Mouse (Mus musculus): Measurements from ENCODE around the gene Pafah1b3. TPM values are rescaled to one million over a fixed set of nuclear protein-coding genes. Genes with fewer than 3 reads are reported as not detected.
"Not testable (repeated sequence)": the region's sequence is repeated elsewhere in the genome, so short reads cannot be mapped to it uniquely, and the experiment has no call there.

The Pafah1b3 gene
- polyA plus RNA-seq (2015; fragmentation: Nextera tagmentation; extraction: Ambion mirVana): 29.3 and 31.6 TPM in 2 replicates

- Histone ChIP-seq H3K4me1 (replicated peaks) (peaks cover 24% of the 10 kb centered on the region), H3K27ac (peak within 1 kb of the TSS; percentile 67)
- WGBS (ENCODE audit: insufficient replicate concordance): 1% methylated on average over 52 of the region's 52 CpGs
Observed at GRCm38 (mm10) chr7:25297454-25298325, at the start of gene Pafah1b3. Gene Pafah1b3, minus strand, starts transcription at chr7:25297986.

DNA sequence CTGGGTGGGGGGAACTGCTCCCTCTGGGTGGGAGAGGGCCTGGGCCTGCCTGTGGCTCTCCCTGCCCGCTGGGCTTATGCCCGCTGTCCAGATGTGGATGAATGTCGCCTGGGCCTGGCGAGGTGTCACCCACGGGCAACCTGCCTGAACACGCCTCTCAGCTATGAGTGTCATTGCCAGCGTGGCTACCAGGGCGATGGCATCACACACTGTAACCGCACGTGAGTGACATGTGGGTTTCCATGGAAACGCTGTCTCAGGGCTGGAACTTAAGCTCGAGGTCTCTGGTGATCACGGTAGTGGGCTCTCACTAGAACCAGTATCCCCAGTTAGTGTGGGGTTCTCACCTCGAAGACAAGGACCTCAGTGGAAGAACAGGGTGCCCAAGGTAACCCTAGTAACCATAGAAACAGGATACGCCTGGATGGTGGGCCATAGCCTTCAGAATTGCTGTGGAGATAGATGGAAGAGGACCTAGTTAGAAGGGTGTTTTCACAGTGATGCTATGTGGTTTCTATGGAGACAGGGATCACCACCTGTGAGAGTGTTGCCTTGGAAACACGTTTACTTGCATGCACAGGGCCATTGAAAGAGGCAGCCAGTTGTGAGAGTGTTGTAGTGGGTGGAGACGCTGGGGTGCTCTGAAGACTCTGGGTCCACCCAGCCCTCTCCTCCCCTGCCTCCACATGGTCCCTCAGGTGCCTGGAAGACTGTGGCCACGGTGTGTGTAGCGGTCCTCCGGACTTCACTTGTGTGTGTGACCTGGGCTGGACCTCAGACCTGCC lies 43.4 kb upstream of the Pafah1b3 start:
- Histone ChIP-seq H3K36me3 (no peaks in the 10 kb centered on the region), H3K4me1 (replicated peaks) (no peaks in the 10 kb centered on the region), H3K4me2 (no peak overlapping the region), H3K9me3 (replicated peaks) (no peaks in the 10 kb centered on the region), H3K27me3 (no peaks in the 10 kb centered on the region), H3K9ac (no peak overlapping the region), H3K27ac (no peak overlapping the region), H3K4me3 (replicated peaks) (no peak overlapping the region)
- ATAC-seq (ENCODE audit: low read depth) (no peak), DNase-seq (no peak)
- 73% methylated on average over 20 of the region's 20 CpGs for WGBS (ENCODE audit: insufficient replicate concordance)

More at GRCm38 (mm10) chr7:25297454-25298325, at the start of gene Pafah1b3:
- Histone ChIP-seq H3K27me3 (peaks cover 5% of the 10 kb centered on the region), H3K4me2 (peak within 1 kb of the TSS; percentile 98), H3K4me3 (replicated peaks) (peak within 1 kb of the TSS; percentile 73), H3K9me3 (replicated peaks) (no peaks in the 10 kb centered on the region), H3K9ac (peak within 1 kb of the TSS; percentile 77), H3K36me3 (peaks cover 23% of the 10 kb centered on the region)
- ATAC-seq (ENCODE audit: low read depth): peak; percentile 81
- peak; percentile 73 for DNase-seq

DNA sequence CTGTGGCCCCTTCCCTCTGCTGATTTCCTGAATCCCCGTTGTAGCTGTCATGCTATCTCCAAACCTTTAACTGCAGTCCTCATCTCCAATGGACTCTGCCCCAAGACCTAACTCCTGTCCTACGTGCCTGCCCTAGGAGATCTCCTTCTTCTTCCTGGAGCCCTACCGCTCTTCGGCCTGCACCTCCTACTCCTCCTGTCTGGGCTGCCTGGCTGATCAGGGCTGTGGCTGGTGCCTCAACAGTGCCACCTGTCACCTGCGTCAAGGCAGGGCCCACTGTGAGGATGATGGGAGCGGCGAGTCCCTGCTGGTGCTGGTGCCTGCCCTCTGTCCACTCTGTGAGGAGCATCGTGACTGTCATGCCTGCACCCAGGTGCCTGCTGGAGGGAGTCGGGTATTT lies 41.5 kb upstream of the Pafah1b3 start:
- WGBS (ENCODE audit: insufficient replicate concordance): 71% methylated on average over 9 of the region's 9 CpGs
- H3K36me3 ChIP-seq: no peaks in the 10 kb centered on the region
- H3K27me3 ChIP-seq: no peaks in the 10 kb centered on the region
- H3K9ac ChIP-seq: no peak overlapping the region
- ATAC-seq (ENCODE audit: low read depth) (no peak), DNase-seq (no peak)
- H3K27ac ChIP-seq: no peak overlapping the region
- no peak overlapping the region for H3K4me3 ChIP-seq (replicated peaks)
- H3K4me2 ChIP-seq: no peak overlapping the region
- H3K9me3 ChIP-seq (replicated peaks): no peaks in the 10 kb centered on the region
- H3K4me1 ChIP-seq (replicated peaks): no peaks in the 10 kb centered on the region

DNA sequence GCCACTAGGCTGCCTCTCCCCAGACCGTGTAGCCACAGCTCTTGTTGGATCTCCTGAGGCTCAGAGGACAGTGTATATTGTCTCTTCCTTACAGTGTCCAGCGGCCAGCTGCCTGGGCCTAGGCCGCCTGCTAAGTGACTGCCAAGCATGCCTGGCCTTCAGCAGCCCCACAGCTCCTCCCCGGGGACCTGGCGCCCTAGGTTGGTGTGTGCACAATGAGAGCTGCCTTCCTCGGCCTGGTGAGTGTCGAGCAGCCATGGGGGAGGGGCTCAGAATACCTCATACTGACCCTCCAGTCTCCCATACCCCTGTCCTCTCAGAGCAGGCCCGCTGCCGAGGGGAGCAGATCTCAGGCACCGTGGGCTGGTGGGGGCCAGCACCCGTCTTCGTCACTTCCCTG lies 36.7 kb upstream of the Pafah1b3 start:
- ATAC-seq (ENCODE audit: low read depth) (no peak; the same call in 1 of the 2 replicates), DNase-seq (no peak)
- WGBS (ENCODE audit: insufficient replicate concordance): 75% methylated on average over 12 of the region's 12 CpGs
- H3K27ac ChIP-seq: no peak overlapping the region
- H3K4me2 ChIP-seq: no peak overlapping the region
- no peaks in the 10 kb centered on the region for H3K4me1 ChIP-seq (replicated peaks)
- no peaks in the 10 kb centered on the region for H3K36me3 ChIP-seq
- H3K9ac ChIP-seq: no peak overlapping the region
- no peak overlapping the region for H3K4me3 ChIP-seq (replicated peaks)
- no peaks in the 10 kb centered on the region for H3K27me3 ChIP-seq
- no peaks in the 10 kb centered on the region for H3K9me3 ChIP-seq (replicated peaks)

GRCm38 (mm10) chr7:25333596-25334307 lies 36.0 kb upstream of the Pafah1b3 start:
- H3K27me3 ChIP-seq: no peaks in the 10 kb centered on the region
- ATAC-seq (ENCODE audit: low read depth) (0 out of 2 replicates have a peak, but pooled peaks have one; percentile 41), DNase-seq (peak; percentile 53)
- no peak overlapping the region for H3K4me3 ChIP-seq (replicated peaks)
- 40% methylated on average over 16 of the region's 16 CpGs for WGBS (ENCODE audit: insufficient replicate concordance)
- H3K36me3 ChIP-seq: no peaks in the 10 kb centered on the region
- no peaks in the 10 kb centered on the region for H3K9me3 ChIP-seq (replicated peaks)
- no peaks in the 10 kb centered on the region for H3K4me1 ChIP-seq (replicated peaks)
- no peak overlapping the region for H3K4me2 ChIP-seq
- H3K9ac ChIP-seq: no peak overlapping the region
- H3K27ac ChIP-seq: no peak overlapping the region

DNA sequence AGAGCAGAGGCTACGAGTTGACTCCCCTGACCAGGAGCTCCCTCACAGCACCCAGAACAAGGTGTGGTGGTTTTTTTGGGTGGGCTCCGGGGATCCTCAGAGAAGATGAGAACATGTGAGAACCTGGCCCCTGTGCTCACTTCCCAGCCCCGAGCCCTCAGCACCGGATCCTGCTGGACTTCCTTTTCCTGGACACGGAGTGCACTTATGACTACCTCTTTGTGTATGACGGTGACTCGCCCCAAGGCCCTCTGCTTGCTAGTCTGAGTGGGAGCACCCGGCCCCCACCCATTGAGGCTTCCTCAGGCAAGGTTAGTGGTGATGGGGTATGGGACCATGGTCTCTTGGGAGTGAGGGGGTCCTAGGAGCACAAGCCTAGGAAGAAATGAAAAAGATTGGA lies 28.4 kb upstream of the Pafah1b3 start:
- H3K9ac ChIP-seq: no peak overlapping the region
- H3K4me3 ChIP-seq (replicated peaks): no peak overlapping the region
- ATAC-seq (ENCODE audit: low read depth): no peak
- no peaks in the 10 kb centered on the region for H3K4me1 ChIP-seq (replicated peaks)
- H3K4me2 ChIP-seq: no peak overlapping the region
- no peak overlapping the region for H3K27ac ChIP-seq
- no peak for DNase-seq
- no peaks in the 10 kb centered on the region for H3K9me3 ChIP-seq (replicated peaks)
- 64% methylated on average over 8 of the region's 8 CpGs for WGBS (ENCODE audit: insufficient replicate concordance)
- no peaks in the 10 kb centered on the region for H3K36me3 ChIP-seq
- H3K27me3 ChIP-seq: no peaks in the 10 kb centered on the region

DNA sequence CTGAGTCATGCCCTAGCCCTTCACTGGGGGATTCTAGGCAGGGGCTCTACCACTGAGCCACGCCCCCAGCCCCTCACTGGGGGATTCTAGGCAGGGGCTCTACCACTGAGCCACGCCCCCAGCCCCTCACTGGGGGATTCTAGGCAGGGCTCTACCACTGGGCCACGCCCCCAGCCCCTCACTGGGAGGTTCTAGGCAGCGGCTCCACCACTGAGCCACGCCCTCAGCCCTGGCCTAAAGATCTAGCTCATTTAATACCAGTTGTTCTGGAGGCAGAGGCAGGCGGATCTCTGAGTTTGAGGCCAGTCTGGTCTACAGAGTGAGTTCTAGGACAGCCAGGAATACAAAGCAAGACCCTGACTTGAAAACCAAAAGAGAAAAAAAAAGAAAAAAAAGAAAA lies 27.6 kb upstream of the Pafah1b3 start:
- not testable (repeated sequence) for H3K9me3 ChIP-seq (replicated peaks); H3K4me1 ChIP-seq (replicated peaks); H3K27ac ChIP-seq; ATAC-seq (ENCODE audit: low read depth); H3K4me3 ChIP-seq (replicated peaks); H3K36me3 ChIP-seq; H3K27me3 ChIP-seq; H3K9ac ChIP-seq; H3K4me2 ChIP-seq; DNase-seq
- WGBS (ENCODE audit: insufficient replicate concordance): 64% methylated on average over 6 of the region's 6 CpGs

DNA sequence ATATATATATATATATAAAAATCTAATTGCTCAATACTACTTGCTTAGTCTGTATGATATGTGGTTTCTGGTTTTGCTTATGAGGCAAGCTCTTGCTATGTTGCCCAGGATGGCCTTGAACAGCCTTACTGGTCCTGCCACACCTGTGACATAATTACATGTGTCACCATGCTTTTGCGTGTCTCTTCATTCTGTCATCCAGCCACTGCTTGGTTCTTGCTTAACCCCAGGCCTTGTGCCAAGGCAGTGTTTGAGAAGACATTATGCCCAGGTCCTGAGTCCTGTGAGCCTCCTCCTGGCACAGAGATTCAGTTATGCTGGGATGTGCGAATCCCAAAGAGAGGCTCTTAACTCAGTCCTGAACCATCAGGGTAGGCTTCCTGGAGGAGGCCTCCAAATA lies 25.4 kb upstream of the Pafah1b3 start:
- Histone ChIP-seq H3K27ac (no peak overlapping the region), H3K4me3 (replicated peaks) (no peak overlapping the region), H3K36me3 (no peaks in the 10 kb centered on the region), H3K9ac (no peak overlapping the region), H3K27me3 (no peaks in the 10 kb centered on the region), H3K4me1 (replicated peaks) (0 out of 2 replicates have a peak, but pooled peaks cover 3% of the 10 kb centered on the region), H3K4me2 (no peak overlapping the region), H3K9me3 (replicated peaks) (no peaks in the 10 kb centered on the region)
- ATAC-seq (ENCODE audit: low read depth) (no peak), DNase-seq (no peak)
- 74% methylated on average over 2 of the region's 2 CpGs for WGBS (ENCODE audit: insufficient replicate concordance)

DNA sequence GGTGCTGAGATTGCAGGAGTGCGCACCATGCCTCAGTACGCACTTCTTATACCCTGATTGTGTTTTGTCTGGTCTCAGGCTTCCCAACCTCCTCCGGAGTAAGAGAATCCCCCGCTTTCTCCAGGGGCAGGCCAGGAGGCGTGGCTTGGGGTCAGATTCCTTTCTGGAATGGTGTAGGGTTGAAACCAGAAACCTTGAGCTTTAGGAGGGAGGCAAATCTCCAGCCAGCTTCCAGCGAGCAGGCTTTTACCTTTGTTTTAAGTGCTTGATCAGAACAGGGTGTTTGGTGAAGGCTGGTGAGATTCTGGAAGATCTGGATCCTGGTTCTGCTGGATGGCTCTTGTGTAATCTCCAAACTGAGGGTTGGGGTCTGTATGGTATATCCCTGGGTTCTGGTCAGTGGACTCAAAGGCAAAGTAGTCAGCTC lies 24.3 kb upstream of the Pafah1b3 start:
- 48% methylated on average over 6 of the region's 6 CpGs for WGBS (ENCODE audit: insufficient replicate concordance)
- Histone ChIP-seq H3K4me3 (replicated peaks) (no peak overlapping the region), H3K4me1 (replicated peaks) (peaks cover 12% of the 10 kb centered on the region), H3K4me2 (no peak overlapping the region), H3K27me3 (peaks cover 6% of the 10 kb centered on the region), H3K9me3 (replicated peaks) (no peaks in the 10 kb centered on the region), H3K36me3 (no peaks in the 10 kb centered on the region), H3K9ac (no peak overlapping the region), H3K27ac (no peak overlapping the region)
- ATAC-seq (ENCODE audit: low read depth) (no peak), DNase-seq (no peak)

DNA sequence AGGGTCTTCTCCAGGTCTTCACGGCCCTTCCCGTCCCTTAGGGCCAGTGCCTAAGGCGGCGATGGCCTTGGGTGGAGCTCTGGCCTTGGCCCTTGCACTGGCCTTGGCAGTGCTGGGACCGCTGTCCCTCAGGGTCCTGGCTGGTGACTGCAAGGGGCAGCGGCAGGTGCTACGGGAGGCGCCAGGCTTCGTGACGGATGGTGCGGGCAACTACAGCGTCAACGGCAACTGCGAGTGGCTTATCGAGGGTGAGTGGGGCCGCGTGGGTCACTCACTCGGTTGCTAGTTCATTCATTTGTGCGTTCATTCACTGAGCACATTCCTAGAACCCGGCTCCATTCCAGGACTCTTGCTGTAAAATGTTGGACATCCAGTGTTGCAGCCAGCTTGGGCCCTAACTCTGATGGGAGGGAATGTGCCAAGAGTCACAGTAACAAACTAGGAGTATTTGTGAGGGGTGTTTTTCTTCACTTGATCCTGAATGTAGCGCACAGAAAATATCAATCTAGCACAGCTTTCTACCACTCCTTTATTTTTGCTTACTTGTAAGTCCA lies 19.7 kb upstream of the Pafah1b3 start:
- peaks cover 51% of the 10 kb centered on the region for H3K27me3 ChIP-seq
- WGBS (ENCODE audit: insufficient replicate concordance): 22% methylated on average over 21 of the region's 21 CpGs
- H3K36me3 ChIP-seq: no peaks in the 10 kb centered on the region
- no peak for DNase-seq
- peak overlapping the region; percentile 9 for H3K27ac ChIP-seq
- peak overlapping the region; percentile 69 for H3K9ac ChIP-seq
- ATAC-seq (ENCODE audit: low read depth): no peak
- H3K4me3 ChIP-seq (replicated peaks): peak overlapping the region; percentile 70
- H3K9me3 ChIP-seq (replicated peaks): no peaks in the 10 kb centered on the region
- H3K4me2 ChIP-seq: peak overlapping the region; percentile 88
- peaks cover 31% of the 10 kb centered on the region for H3K4me1 ChIP-seq (replicated peaks)
